Mouse (Mus musculus) heart, embryonic 12.5 days (tissue): ENCODE measurements at regions not wholly inside any gene's neighbourhood (a gene's known extent, or its start where the extent isn't known, plus 50 kb on each side); places are given as distances from the start of the nearest gene placed in this dataset.

ENCODE experiments used
- ATAC-seq: fragments of 200-750 bp; cut with Nextera tagmentation; 2 replicates; pipeline ENCODE4 v1.8.0; 2017; ENCODE audit warnings: moderate TSS enrichment, moderate library complexity; ENCODE audit not compliant: insufficient number of reproducible peaks, low FRiP score
- H3K27ac ChIP-seq: fragments of 300-500 bp; sonication (generic); 2 replicates; pipeline ENCODE4 v1.5.1; 2016; ENCODE audit warnings: mild to moderate bottlenecking, moderate library complexity; ENCODE audit not compliant: poor library complexity, severe bottlenecking
- H3K27me3 ChIP-seq: fragments of 300-500 bp; sonication (generic); replicated peaks from 2 replicates; pipeline ENCODE4 v1.6.1; 2016; ENCODE audit warnings: mild to moderate bottlenecking, moderate library complexity
- H3K36me3 ChIP-seq: fragments of 300-500 bp; sonication (generic); 2 replicates; pipeline ENCODE4 v1.6.1; 2016; ENCODE audit warnings: mild to moderate bottlenecking, moderate library complexity
- H3K4me1 ChIP-seq: fragments of 300-500 bp; sonication (generic); replicated peaks from 2 replicates; pipeline ENCODE4 v1.6.1; 2016; ENCODE audit warnings: mild to moderate bottlenecking
- H3K4me2 ChIP-seq: fragments of 300-500 bp; sonication (generic); 2 replicates; pipeline ENCODE4 v1.6.1; 2016; ENCODE audit warnings: mild to moderate bottlenecking, moderate library complexity
- H3K4me3 ChIP-seq: fragments of 300-500 bp; sonication (generic); 2 replicates; pipeline ENCODE4 v1.5.1; 2016; ENCODE audit warnings: mild to moderate bottlenecking
- H3K9ac ChIP-seq: fragments of 300-500 bp; sonication (generic); 2 replicates; pipeline ENCODE4 v1.6.1; 2016; ENCODE audit warnings: mild to moderate bottlenecking, moderate library complexity
- H3K9me3 ChIP-seq: fragments of 300-500 bp; sonication (generic); replicated peaks from 2 replicates; pipeline ENCODE4 v1.6.1; 2016; ENCODE audit warnings: mild to moderate bottlenecking, moderate library complexity
- WGBS: fragments of 180-500 bp; shearing (Covaris S2); methylation state at CpG from one replicate; pipeline ENCODE4 v1.1.7; 2016; 5-methylcytosine and 5-hydroxymethylcytosine counted together

GRCm38 (mm10) chr13:25984535-25984934 lies 714.2 kb upstream of the Nrsn1 start:
- Histone ChIP-seq H3K9ac (no peak overlapping the region), H3K36me3 (no peaks in the 10 kb centered on the region), H3K4me2 (no peak overlapping the region), H3K27me3 (no peaks in the 10 kb centered on the region), H3K27ac (no peak overlapping the region), H3K4me3 (no peak overlapping the region), H3K9me3 (no peaks in the 10 kb centered on the region), H3K4me1 (no peaks in the 10 kb centered on the region)
- ATAC-seq, result no peak
- 75% methylated on average over 1 of the region's 1 CpGs for WGBS

GRCm38 (mm10) chr13:25983659-25984058 lies 713.4 kb upstream of the Nrsn1 start:
- H3K36me3 ChIP-seq, result no peaks in the 10 kb centered on the region

DNA sequence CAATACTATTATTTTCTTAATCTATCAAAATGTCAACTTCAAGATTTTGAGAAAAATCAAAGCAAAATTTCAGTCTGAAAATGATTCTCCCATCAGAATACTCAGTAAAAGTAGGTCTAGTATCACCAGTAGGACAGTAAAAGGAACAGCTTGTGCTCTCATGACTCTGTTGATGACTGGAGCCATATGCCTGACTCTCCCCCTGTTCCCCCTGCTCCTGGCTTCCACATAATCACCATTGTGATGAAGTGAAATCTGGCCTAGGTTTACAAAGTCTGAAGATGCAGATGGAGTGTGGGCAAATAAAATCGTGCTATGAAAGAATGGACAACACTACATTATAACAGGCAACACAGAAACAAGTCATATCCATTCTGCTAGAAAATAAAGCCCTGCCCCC lies 708.3 kb upstream of the Nrsn1 start:
- Histone ChIP-seq H3K4me2 (no peak overlapping the region), H3K27me3 (no peaks in the 10 kb centered on the region), H3K4me3 (no peak overlapping the region), H3K4me1 (no peaks in the 10 kb centered on the region), H3K36me3 (no peaks in the 10 kb centered on the region), H3K9me3 (no peaks in the 10 kb centered on the region), H3K9ac (no peak overlapping the region), H3K27ac (no peak overlapping the region)
- ATAC-seq, result no peak
- WGBS, result 62% methylated on average over 1 of the region's 1 CpGs

More at GRCm38 (mm10) chr13:25983659-25984058, 713.4 kb upstream of the Nrsn1 start:
- 74% methylated on average over 1 of the region's 1 CpGs for WGBS
- no peak for ATAC-seq
- no peak overlapping the region for H3K4me2 ChIP-seq
- H3K4me1 ChIP-seq, result no peaks in the 10 kb centered on the region
- no peak overlapping the region for H3K27ac ChIP-seq
- no peaks in the 10 kb centered on the region for H3K27me3 ChIP-seq
- H3K9me3 ChIP-seq, result no peaks in the 10 kb centered on the region
- no peak overlapping the region for H3K4me3 ChIP-seq
- no peak overlapping the region for H3K9ac ChIP-seq

GRCm38 (mm10) chr13:25958592-25958991 lies 688.3 kb upstream of the Nrsn1 start:
- no peak for ATAC-seq
- H3K27me3 ChIP-seq, result no peaks in the 10 kb centered on the region
- H3K4me2 ChIP-seq, result no peak overlapping the region
- H3K9ac ChIP-seq, result no peak overlapping the region
- H3K4me1 ChIP-seq, result peaks cover 8% of the 10 kb centered on the region; the same call in 1 of the 2 replicates
- H3K9me3 ChIP-seq, result no peaks in the 10 kb centered on the region
- no peak overlapping the region for H3K27ac ChIP-seq
- H3K4me3 ChIP-seq, result no peak overlapping the region
- H3K36me3 ChIP-seq, result no peaks in the 10 kb centered on the region

GRCm38 (mm10) chr13:25958153-25958466 lies 687.8 kb upstream of the Nrsn1 start:
- Histone ChIP-seq H3K4me1 (peaks cover 8% of the 10 kb centered on the region; the same call in 1 of the 2 replicates), H3K4me3 (no peak overlapping the region), H3K9ac (no peak overlapping the region), H3K36me3 (no peaks in the 10 kb centered on the region), H3K27me3 (no peaks in the 10 kb centered on the region), H3K27ac (no peak overlapping the region), H3K4me2 (no peak overlapping the region), H3K9me3 (no peaks in the 10 kb centered on the region)
- WGBS, result 60% methylated on average over 4 of the region's 4 CpGs
- ATAC-seq, result no peak

DNA sequence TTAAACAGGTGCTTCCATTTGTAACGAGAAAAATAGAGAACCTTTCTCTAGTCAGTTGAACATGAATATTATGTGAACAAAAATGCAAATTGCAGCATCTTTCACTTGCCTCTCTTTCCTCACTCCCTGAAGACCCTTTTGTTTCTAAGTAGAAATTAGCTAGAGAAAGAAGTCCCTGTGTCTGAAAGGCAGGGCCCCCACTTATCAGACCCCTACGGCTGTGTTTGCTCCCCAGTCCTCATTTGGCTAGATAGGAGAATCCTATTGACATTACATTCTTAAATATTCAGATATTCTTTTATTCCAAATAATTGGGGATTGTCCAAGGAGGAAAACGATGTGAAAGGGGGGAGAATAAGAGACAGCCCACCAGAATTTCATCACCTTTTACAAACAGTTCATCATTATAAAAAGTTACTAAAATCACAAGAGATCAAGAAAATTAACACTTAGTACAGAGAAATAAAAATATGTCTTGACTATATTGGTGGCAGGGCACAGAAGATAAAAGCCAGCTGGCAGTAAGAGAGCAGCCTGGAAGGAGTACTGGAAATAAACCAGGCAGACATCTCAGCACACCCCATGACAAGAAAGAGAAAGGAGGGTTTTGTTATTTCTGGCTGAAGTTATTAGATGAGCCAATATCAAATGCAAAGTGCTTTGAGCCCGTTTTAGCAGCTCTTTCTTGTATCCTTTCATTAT lies 687.3 kb upstream of the Nrsn1 start:
- 43% methylated on average over 4 of the region's 4 CpGs for WGBS
- Histone ChIP-seq H3K9me3 (no peaks in the 10 kb centered on the region), H3K27ac (no peak overlapping the region), H3K27me3 (no peaks in the 10 kb centered on the region), H3K36me3 (no peaks in the 10 kb centered on the region), H3K4me2 (no peak overlapping the region), H3K9ac (no peak overlapping the region), H3K4me3 (no peak overlapping the region), H3K4me1 (peaks cover 8% of the 10 kb centered on the region; the same call in 1 of the 2 replicates)
- no peak for ATAC-seq

GRCm38 (mm10) chr13:25937631-25938030 lies 667.3 kb upstream of the Nrsn1 start:
- Histone ChIP-seq H3K4me3 (no peak overlapping the region), H3K27me3 (no peaks in the 10 kb centered on the region), H3K4me1 (peaks cover 6% of the 10 kb centered on the region; the same call in 1 of the 2 replicates), H3K9me3 (no peaks in the 10 kb centered on the region), H3K4me2 (no peak overlapping the region), H3K36me3 (no peaks in the 10 kb centered on the region), H3K9ac (no peak overlapping the region), H3K27ac (no peak overlapping the region)
- no peak for ATAC-seq
- WGBS, result 37% methylated on average over 1 of the region's 1 CpGs

DNA sequence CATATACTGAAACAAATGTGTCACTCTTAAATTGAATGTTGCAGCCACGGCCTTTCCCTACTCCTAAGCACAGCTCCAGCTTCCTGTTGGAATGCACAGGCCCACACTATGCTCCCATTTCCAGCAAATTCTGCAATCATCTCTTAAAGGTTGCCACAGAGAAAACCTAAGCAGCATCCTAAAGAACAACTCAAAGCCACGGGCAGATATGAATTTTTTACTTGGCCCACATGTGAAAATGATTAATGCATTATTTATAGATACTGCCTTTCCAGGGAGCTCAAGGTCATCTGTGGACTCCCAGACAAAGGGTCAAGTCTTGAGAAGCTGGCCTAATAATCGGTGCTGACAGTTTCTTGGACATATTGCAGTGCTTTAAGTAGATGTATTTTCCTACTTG lies 663.5 kb upstream of the Nrsn1 start:
- no peak overlapping the region for H3K4me3 ChIP-seq
- no peaks in the 10 kb centered on the region for H3K9me3 ChIP-seq
- H3K36me3 ChIP-seq, result no peaks in the 10 kb centered on the region
- H3K4me1 ChIP-seq, result peaks cover 6% of the 10 kb centered on the region; the same call in 1 of the 2 replicates
- no peaks in the 10 kb centered on the region for H3K27me3 ChIP-seq
- no peak for ATAC-seq
- no peak overlapping the region for H3K9ac ChIP-seq
- no peak overlapping the region for H3K4me2 ChIP-seq
- H3K27ac ChIP-seq, result peak overlapping the region; percentile 54
- WGBS, result 40% methylated on average over 3 of the region's 3 CpGs

GRCm38 (mm10) chr13:25933246-25933645 lies 662.9 kb upstream of the Nrsn1 start:
- Histone ChIP-seq H3K36me3 (no peaks in the 10 kb centered on the region), H3K9me3 (no peaks in the 10 kb centered on the region), H3K9ac (no peak overlapping the region), H3K27ac (peak overlapping the region; percentile 54; the same call in 1 of the 2 replicates), H3K4me2 (no peak overlapping the region), H3K4me1 (peaks cover 6% of the 10 kb centered on the region; the same call in 1 of the 2 replicates), H3K4me3 (no peak overlapping the region), H3K27me3 (no peaks in the 10 kb centered on the region)
- whole genome bisulfite sequencing, result 54% methylated on average over 3 of the region's 3 CpGs
- no peak for ATAC-seq

GRCm38 (mm10) chr13:25932810-25933209 lies 662.5 kb upstream of the Nrsn1 start:
- Histone ChIP-seq H3K4me1 (peaks cover 6% of the 10 kb centered on the region; the same call in 1 of the 2 replicates), H3K27ac (no peak overlapping the region), H3K27me3 (no peaks in the 10 kb centered on the region), H3K9me3 (no peaks in the 10 kb centered on the region), H3K36me3 (no peaks in the 10 kb centered on the region), H3K4me2 (no peak overlapping the region), H3K4me3 (no peak overlapping the region), H3K9ac (no peak overlapping the region)
- WGBS, result 0% methylated on average over 1 of the region's 1 CpGs
- ATAC-seq, result no peak

- no peak overlapping the region for H3K27ac ChIP-seq
- H3K9me3 ChIP-seq, result no peaks in the 10 kb centered on the region
- H3K36me3 ChIP-seq, result no peaks in the 10 kb centered on the region
- H3K9ac ChIP-seq, result no peak overlapping the region
- H3K4me2 ChIP-seq, result no peak overlapping the region
- ATAC-seq, result no peak
- no peaks in the 10 kb centered on the region for H3K27me3 ChIP-seq
- whole genome bisulfite sequencing, result 71% methylated on average over 2 of the region's 2 CpGs
- no peak overlapping the region for H3K4me3 ChIP-seq
- peaks cover 6% of the 10 kb centered on the region; the same call in 1 of the 2 replicates for H3K4me1 ChIP-seq
These were observed 662.1 kb upstream of the Nrsn1 start for GRCm38 (mm10) chr13:25932365-25932764.

GRCm38 (mm10) chr13:25925685-25926084 lies 655.4 kb upstream of the Nrsn1 start:
- 78% methylated on average over 5 of the region's 5 CpGs for WGBS

More at GRCm38 (mm10) chr13:25925685-25926084, 655.4 kb upstream of the Nrsn1 start:
- H3K9me3 ChIP-seq, result no peaks in the 10 kb centered on the region
- no peaks in the 10 kb centered on the region for H3K27me3 ChIP-seq
- no peak overlapping the region for H3K9ac ChIP-seq
- peaks cover 11% of the 10 kb centered on the region for H3K4me1 ChIP-seq
- H3K36me3 ChIP-seq, result no peaks in the 10 kb centered on the region
- H3K4me3 ChIP-seq, result no peak overlapping the region
- H3K27ac ChIP-seq, result no peak overlapping the region
- no peak overlapping the region for H3K4me2 ChIP-seq
- ATAC-seq, result no peak
